Mouse (Mus musculus) bone marrow macrophage, adult 2 months (primary cell): Measurements from ENCODE around the gene Vegfd. TPM values are rescaled to one million over a fixed set of nuclear protein-coding genes. Genes with fewer than 3 reads are reported as not detected.

Experiments used
- H3K27ac ChIP-seq: 2 replicates; pipeline ENCODE4 v1.5.1; 2012; ENCODE audit warnings: low read depth, low read length; ENCODE audit not compliant: insufficient read depth
- H3K4me1 ChIP-seq: 2 replicates; pipeline ENCODE4 v1.6.1; 2012; ENCODE audit warnings: low read length; ENCODE audit not compliant: control insufficient read depth, insufficient read depth
- H3K4me3 ChIP-seq: 2 replicates; pipeline ENCODE4 v1.5.1; 2012; ENCODE audit warnings: mild to moderate bottlenecking, low read length, moderate library complexity; ENCODE audit not compliant: insufficient read depth
- CTCF ChIP-seq: IDR thresholded peaks from 2 replicates; pipeline ENCODE4 v1.5.1; 2012; ENCODE audit warnings: low read depth, mild to moderate bottlenecking, low read length, moderate library complexity
- POLR2A ChIP-seq: IDR thresholded peaks from 2 replicates; pipeline ENCODE4 v1.6.1; 2012; ENCODE audit warnings: mild to moderate bottlenecking, low read depth, low read length, borderline replicate concordance
- polyA plus RNA-seq: library from polyadenylated mRNA; stranded (reverse); fragments of >200 nt; gene quantifications from 2 replicates; pipeline ENCODE4 v1.2.4, GENCODE M21; 2012; ENCODE audit not compliant: missing spikeins, insufficient read depth, insufficient read length

Vegfd gene
- 0.27 TPM in 1 of 2 replicates, not detected in the other for polyA plus RNA-seq

DNA sequence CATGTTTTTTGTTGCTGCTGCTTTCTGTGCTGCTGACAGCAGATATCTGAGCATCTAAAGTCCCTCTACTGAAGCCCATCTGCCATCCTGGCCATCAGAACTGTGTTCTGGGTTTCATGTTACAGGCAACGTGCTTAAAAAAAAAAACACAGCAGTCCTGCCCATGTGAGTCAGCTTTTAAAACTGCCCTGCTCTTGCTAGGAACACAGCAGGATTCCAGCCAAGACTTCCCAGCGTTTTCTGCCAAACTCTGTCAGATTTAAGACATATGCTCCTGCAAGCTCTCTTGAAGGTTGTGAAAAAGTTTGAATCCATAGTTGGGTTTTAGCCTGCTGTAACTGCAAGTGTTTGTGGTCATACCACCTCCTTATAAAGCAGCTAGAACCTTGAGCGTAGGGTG lies at the start of gene Vegfd:
Gene Vegfd (plus strand): TSS at position 298 of the 400 bp plus-strand sequence.
- H3K4me3 ChIP-seq, result no peak within 1 kb of the TSS
- no peak within 1 kb of the TSS for H3K27ac ChIP-seq
- TF ChIP-seq POLR2A (no peak), CTCF (no peak)
- H3K4me1 ChIP-seq, result no peaks in the 10 kb centered on the region

DNA sequence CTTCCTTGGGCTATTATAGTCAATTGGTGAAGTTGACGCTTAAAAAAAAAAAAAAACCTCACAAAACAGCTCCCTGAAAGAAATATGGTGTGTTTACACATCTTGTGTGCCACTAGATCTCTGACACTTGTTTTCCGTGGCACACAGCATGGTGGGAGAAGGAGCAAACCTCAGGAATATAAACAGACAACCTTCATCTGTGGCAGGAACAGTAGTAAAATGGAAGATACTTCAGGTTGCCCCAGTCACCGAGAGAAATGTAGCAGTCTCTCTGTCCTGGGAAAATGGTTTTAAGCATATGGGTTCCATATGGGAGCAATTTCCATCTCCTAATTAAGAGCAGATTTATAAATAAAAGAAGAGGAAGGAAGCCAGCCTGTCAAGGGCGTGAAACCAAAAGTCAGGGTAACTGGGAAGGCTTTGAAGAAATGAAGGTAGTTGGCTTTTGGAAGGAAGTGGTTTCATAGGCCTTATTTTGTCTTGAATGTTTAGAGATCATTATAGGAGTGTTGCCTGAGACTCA lies 49.7 kb upstream of the Vegfd start:
- Histone ChIP-seq H3K27ac (no peak overlapping the region), H3K4me3 (no peak overlapping the region), H3K4me1 (no peaks in the 10 kb centered on the region)
- no peak for TF ChIP-seq POLR2A
- no peak for TF ChIP-seq CTCF

- no peaks in the 10 kb centered on the region for H3K4me1 ChIP-seq
- H3K4me3 ChIP-seq, result no peak overlapping the region
- TF ChIP-seq CTCF (no peak), POLR2A (no peak)
- no peak overlapping the region for H3K27ac ChIP-seq
These were observed 42.8 kb upstream of the Vegfd start for GRCm38 (mm10) chrX:164330351-164330750.

DNA sequence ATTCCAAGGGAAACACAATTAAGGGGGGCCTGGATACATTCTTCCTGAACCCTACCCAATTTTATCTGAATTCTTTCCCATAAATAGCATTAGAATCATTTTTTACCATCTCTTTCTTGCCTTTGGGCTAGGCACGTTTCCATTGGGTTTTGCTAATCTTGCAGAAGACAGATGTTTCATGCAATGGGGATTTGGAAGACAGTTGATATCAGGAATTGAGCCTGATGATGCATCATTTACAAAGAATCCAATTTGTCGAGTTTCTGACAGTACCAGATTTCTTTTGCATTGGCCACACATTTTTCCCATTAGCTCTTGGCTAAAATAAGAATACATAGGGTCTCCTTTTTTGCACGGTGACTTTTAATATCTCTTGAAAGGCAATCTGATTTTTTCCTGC lies 42.4 kb upstream of the Vegfd start:
- Histone ChIP-seq H3K4me3 (no peak overlapping the region), H3K27ac (no peak overlapping the region)
- TF ChIP-seq POLR2A, result no peak

DNA sequence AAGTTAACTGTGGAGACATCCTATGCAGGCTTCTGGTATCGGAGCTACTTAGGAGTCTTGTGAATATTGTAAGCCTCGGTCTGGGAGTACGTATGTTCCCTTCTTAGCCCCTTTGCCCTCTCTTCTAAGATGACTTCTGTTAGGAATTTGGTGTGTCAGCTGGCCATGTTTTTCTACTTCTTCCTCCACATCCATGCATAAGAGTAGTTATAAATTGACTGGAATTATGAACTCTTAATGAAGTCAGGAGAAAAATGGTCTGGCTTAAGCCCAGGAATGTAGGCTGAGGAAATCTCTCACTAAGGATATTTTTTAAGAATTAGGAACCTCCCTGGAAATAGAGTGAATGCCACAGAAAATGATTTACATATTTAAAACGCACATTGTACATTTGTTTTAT lies 34.6 kb upstream of the Vegfd start:
- H3K4me1 ChIP-seq, result no peaks in the 10 kb centered on the region
- TF ChIP-seq POLR2A (no peak), CTCF (no peak)
- H3K27ac ChIP-seq, result no peak overlapping the region
- H3K4me3 ChIP-seq, result no peak overlapping the region

More for the DNA sequence above, 42.4 kb upstream of the Vegfd start:
- no peaks in the 10 kb centered on the region for H3K4me1 ChIP-seq

GRCm38 (mm10) chrX:164345359-164345938 lies 27.7 kb upstream of the Vegfd start:
- H3K4me1 ChIP-seq, result no peaks in the 10 kb centered on the region
- H3K27ac ChIP-seq, result no peak overlapping the region
- no peak overlapping the region for H3K4me3 ChIP-seq
- no peak for TF ChIP-seq POLR2A
- TF ChIP-seq CTCF, result no peak

DNA sequence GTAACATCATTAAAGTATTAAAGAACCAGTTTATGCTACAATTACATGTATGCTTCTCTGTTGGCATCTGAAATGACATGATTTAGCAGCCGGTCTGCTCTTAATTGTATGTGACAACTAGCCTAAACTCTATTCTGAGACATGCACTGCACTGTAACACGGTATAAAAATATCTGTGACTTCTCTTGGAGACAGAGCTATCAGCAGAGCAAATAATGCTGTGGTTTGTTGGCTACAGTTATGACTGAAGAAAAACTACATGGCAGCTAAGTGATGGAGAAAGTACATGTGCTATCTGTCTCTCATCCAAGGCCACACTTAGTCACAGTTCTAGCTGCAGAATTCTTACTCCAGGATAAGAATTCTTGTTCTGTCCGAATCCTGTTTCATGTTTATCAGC lies 24.2 kb upstream of the Vegfd start:
- Histone ChIP-seq H3K27ac (no peak overlapping the region), H3K4me1 (no peaks in the 10 kb centered on the region), H3K4me3 (no peak overlapping the region)
- no peak for TF ChIP-seq CTCF
- TF ChIP-seq POLR2A, result no peak

- no peak for TF ChIP-seq POLR2A
- no peak for TF ChIP-seq CTCF
- H3K4me3 ChIP-seq, result no peak overlapping the region
- no peaks in the 10 kb centered on the region for H3K4me1 ChIP-seq
- no peak overlapping the region for H3K27ac ChIP-seq
These were observed 7.9 kb upstream of the Vegfd start for GRCm38 (mm10) chrX:164365153-164365865.

- TF ChIP-seq POLR2A, result no peak
- TF ChIP-seq CTCF, result no peak
- Histone ChIP-seq H3K4me3 (no peak overlapping the region), H3K27ac (no peak overlapping the region)
These were observed 2.6 kb upstream of the Vegfd start for GRCm38 (mm10) chrX:164370576-164370975.

GRCm38 (mm10) chrX:164374586-164374985 lies 1.4 kb downstream of the Vegfd start:
- H3K4me3 ChIP-seq, result no peak overlapping the region
- TF ChIP-seq POLR2A, result no peak
- TF ChIP-seq CTCF, result no peak
- no peaks in the 10 kb centered on the region for H3K4me1 ChIP-seq
- no peak overlapping the region for H3K27ac ChIP-seq

More at GRCm38 (mm10) chrX:164370576-164370975, 2.6 kb upstream of the Vegfd start:
- H3K4me1 ChIP-seq, result no peaks in the 10 kb centered on the region

- TF ChIP-seq CTCF (no peak), POLR2A (no peak)
- no peak overlapping the region for H3K27ac ChIP-seq
- H3K4me1 ChIP-seq, result no peaks in the 10 kb centered on the region
- H3K4me3 ChIP-seq, result no peak overlapping the region
These were observed 6.5 kb downstream of the Vegfd start for GRCm38 (mm10) chrX:164379721-164380120.
